Mouse (Mus musculus): ENCODE results near the gene Jmjd4. TPM values are rescaled to one million over a fixed set of nuclear protein-coding genes. Genes with fewer than 3 reads are reported as not detected.

Jmjd4 gene
- total and polyA plus RNA-seq, 2 experiments from 2014 or later = 22.9 to 37.5 TPM

DNA sequence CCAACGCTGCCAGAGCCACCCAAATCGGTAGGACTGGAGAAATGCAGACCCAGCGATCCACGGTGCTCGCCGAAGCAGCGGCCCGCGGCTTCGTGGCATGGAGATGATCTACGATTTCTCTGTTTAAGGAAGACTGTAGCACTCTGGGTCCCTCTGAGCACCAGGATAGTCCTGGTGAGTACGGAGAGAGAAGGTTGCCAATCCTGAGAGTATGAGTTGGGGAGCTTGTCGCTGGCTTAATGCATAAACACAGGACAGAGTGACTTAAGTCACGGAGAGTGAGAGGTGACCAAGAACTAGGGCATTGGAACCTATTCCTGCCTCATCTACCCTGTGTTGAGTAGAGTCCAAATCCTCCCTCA is 56.8 kb downstream of the Jmjd4 start:
- no peak for TF ChIP-seq CTCF (IDR thresholded peaks at IDR 0.05; ENCODE audit: low read depth)
- DNase-seq (ENCODE audit: low spot score) = no peak
- Histone ChIP-seq H3K27ac (peak overlapping the region; percentile 94), H3K4me3 (ENCODE audit: low read length) (peak overlapping the region; percentile 88), H3K27me3 (ENCODE audit: insufficient read depth, low read length) (no peaks in the 10 kb centered on the region), H3K36me3 (ENCODE audit: insufficient read depth, low read length) (peaks cover 23% of the 10 kb centered on the region), H3K9ac (replicated peaks; ENCODE audit: low read length) (peak overlapping the region; percentile 99), H3K4me1 (ENCODE audit: insufficient read depth, low read length) (peaks cover 16% of the 10 kb centered on the region), H3K9me3 (ENCODE audit: low read length) (no peaks in the 10 kb centered on the region), H3K4me2 (ENCODE audit: low read depth, low read length) (peak overlapping the region; percentile 98)
- under 1% methylated on average over 14 of the region's 14 CpGs for WGBS
- peak; percentile 47 for ATAC-seq

Other genes with a start within 250 kb of the Jmjd4 start
- 88.3 and 90.6 TPM in 2 replicates for gene Mrpl55, start 247.6 kb upstream of the Jmjd4 start, total RNA-seq (2014; rRNA removed)
- 119 and 123 TPM in 2 replicates for gene Mrpl55, start 247.6 kb upstream of the Jmjd4 start, polyA plus RNA-seq (2015; fragmentation: Nextera tagmentation; extraction: Ambion mirVana)
- 4.3 and 4.7 TPM in 2 replicates for gene 2310033P09Rik, start 241.7 kb upstream of the Jmjd4 start, total RNA-seq (2014; rRNA removed)
- gene 2310033P09Rik, start 241.7 kb upstream of the Jmjd4 start, polyA plus RNA-seq (2015; fragmentation: Nextera tagmentation; extraction: Ambion mirVana) = 24.8 and 29.2 TPM in 2 replicates
- 352 and 363 TPM in 2 replicates for gene Arf1, start 221.8 kb upstream of the Jmjd4 start, total RNA-seq (2014; rRNA removed)
- gene Arf1, start 221.8 kb upstream of the Jmjd4 start, polyA plus RNA-seq (2015; fragmentation: Nextera tagmentation; extraction: Ambion mirVana) = 609 and 632 TPM in 2 replicates
- gene Wnt3a, start 159.3 kb upstream of the Jmjd4 start, total RNA-seq (2014; rRNA removed) = 0.61 and 0.68 TPM in 2 replicates
- gene Wnt3a, start 159.3 kb upstream of the Jmjd4 start, polyA plus RNA-seq (2015; fragmentation: Nextera tagmentation; extraction: Ambion mirVana) = 0.31 and 0.44 TPM in 2 replicates
- gene Wnt9a, start 143.1 kb upstream of the Jmjd4 start, total RNA-seq (2014; rRNA removed) = 2.8 and 4.5 TPM in 2 replicates
- 2.1 and 2.3 TPM in 2 replicates for gene Wnt9a, start 143.1 kb upstream of the Jmjd4 start, polyA plus RNA-seq (2015; fragmentation: Nextera tagmentation; extraction: Ambion mirVana)
- gene Prss38, start 74.4 kb upstream of the Jmjd4 start, total RNA-seq (2014; rRNA removed) = not detected in 2 replicates
- gene Prss38, start 74.4 kb upstream of the Jmjd4 start, polyA plus RNA-seq (2015; fragmentation: Nextera tagmentation; extraction: Ambion mirVana) = not detected in 2 replicates
- 406 and 413 TPM in 2 replicates for gene Snap47, start 1.1 kb downstream of the Jmjd4 start, total RNA-seq (2014; rRNA removed)
- 512 and 537 TPM in 2 replicates for gene Snap47, start 1.1 kb downstream of the Jmjd4 start, polyA plus RNA-seq (2015; fragmentation: Nextera tagmentation; extraction: Ambion mirVana)
- gene Zfp867, start 22.4 kb downstream of the Jmjd4 start, total RNA-seq (2014; rRNA removed) = 6.6 and 7.3 TPM in 2 replicates
- 6.1 and 6.9 TPM in 2 replicates for gene Zfp867, start 22.4 kb downstream of the Jmjd4 start, polyA plus RNA-seq (2015; fragmentation: Nextera tagmentation; extraction: Ambion mirVana)
- 21.1 and 27.2 TPM in 2 replicates for gene Zkscan17, start 76.7 kb downstream of the Jmjd4 start, total RNA-seq (2014; rRNA removed)
- 14.3 and 15.1 TPM in 2 replicates for gene Zkscan17, start 76.7 kb downstream of the Jmjd4 start, polyA plus RNA-seq (2015; fragmentation: Nextera tagmentation; extraction: Ambion mirVana)
- 0.29 and 0.31 TPM in 2 replicates for gene Nlrp3, start 91.5 kb downstream of the Jmjd4 start, total RNA-seq (2014; rRNA removed)
- gene Nlrp3, start 91.5 kb downstream of the Jmjd4 start, polyA plus RNA-seq (2015; fragmentation: Nextera tagmentation; extraction: Ambion mirVana) = 0.13 and 0.23 TPM in 2 replicates
- not detected in 2 replicates for gene Olfr222, start 126.2 kb downstream of the Jmjd4 start, total RNA-seq (2014; rRNA removed)
- gene Olfr222, start 126.2 kb downstream of the Jmjd4 start, polyA plus RNA-seq (2015; fragmentation: Nextera tagmentation; extraction: Ambion mirVana) = not detected in 2 replicates
- not detected in 2 replicates for gene Olfr223, start 143.2 kb downstream of the Jmjd4 start, total RNA-seq (2014; rRNA removed)
- gene Olfr223, start 143.2 kb downstream of the Jmjd4 start, polyA plus RNA-seq (2015; fragmentation: Nextera tagmentation; extraction: Ambion mirVana) = not detected in 2 replicates
- gene Mprip, start 211.3 kb downstream of the Jmjd4 start, total RNA-seq (2014; rRNA removed) = 149 and 178 TPM in 2 replicates
- gene Mprip, start 211.3 kb downstream of the Jmjd4 start, polyA plus RNA-seq (2015; fragmentation: Nextera tagmentation; extraction: Ambion mirVana) = 54.7 and 57.8 TPM in 2 replicates

Measured in hindbrain, postnatal 0 days (tissue).